Mouse (Mus musculus) c-Kit-negative CD71-positive TER-119-positive erythroid progenitor cells, embryonic 14.5 days (primary cell): ENCODE measurements around the gene Tbc1d1.

Experiments
- DNase-seq: peaks from one replicate; pipeline ENCODE4 v3.0.0-alpha.2; 2013; ENCODE audit warnings: low read depth, low spot score

The Tbc1d1 gene

GRCm38 (mm10) chr5:64155861-64156550, at the start of gene Tbc1d1:
Tbc1d1 (plus strand) TSS chr5:64156305.
- DNase-seq: no peak

- DNase-seq: no peak
Observed at GRCm38 (mm10) chr5:64107596-64108289, 48.4 kb upstream of the Tbc1d1 start.

- no peak for DNase-seq
Observed at GRCm38 (mm10) chr5:64109217-64109616, 46.9 kb upstream of the Tbc1d1 start.

GRCm38 (mm10) chr5:64112360-64112759, 43.7 kb upstream of the Tbc1d1 start:
- DNase-seq: no peak

GRCm38 (mm10) chr5:64114210-64114609, 41.9 kb upstream of the Tbc1d1 start:
- DNase-seq: no peak

- no peak for DNase-seq
Observed at GRCm38 (mm10) chr5:64117191-64117590, 38.9 kb upstream of the Tbc1d1 start.

- no peak for DNase-seq
Observed at GRCm38 (mm10) chr5:64125783-64126182, 30.3 kb upstream of the Tbc1d1 start.

GRCm38 (mm10) chr5:64131550-64131949, 24.6 kb upstream of the Tbc1d1 start:
- DNase-seq: no peak

GRCm38 (mm10) chr5:64133901-64134300, 22.2 kb upstream of the Tbc1d1 start:
- no peak for DNase-seq

GRCm38 (mm10) chr5:64136325-64136724, 19.8 kb upstream of the Tbc1d1 start:
- no peak for DNase-seq

- DNase-seq: no peak
Observed at GRCm38 (mm10) chr5:64140202-64140601, 15.9 kb upstream of the Tbc1d1 start.

GRCm38 (mm10) chr5:64144315-64144714, 11.8 kb upstream of the Tbc1d1 start:
- no peak for DNase-seq

- no peak for DNase-seq
Observed at GRCm38 (mm10) chr5:64146384-64147005, 9.6 kb upstream of the Tbc1d1 start.

- DNase-seq: peak; percentile 61
Observed at GRCm38 (mm10) chr5:64149184-64150127, 6.6 kb upstream of the Tbc1d1 start.

- no peak for DNase-seq
Observed at GRCm38 (mm10) chr5:64153319-64153718, 2.8 kb upstream of the Tbc1d1 start.

GRCm38 (mm10) chr5:64156579-64156978, 474 bp downstream of the Tbc1d1 start:
- no peak for DNase-seq

- no peak for DNase-seq
Observed at GRCm38 (mm10) chr5:64157926-64158325, 1.8 kb downstream of the Tbc1d1 start.

GRCm38 (mm10) chr5:64158501-64158900, 2.4 kb downstream of the Tbc1d1 start:
- DNase-seq: no peak

- DNase-seq: no peak
Observed at GRCm38 (mm10) chr5:64159065-64159780, 3.1 kb downstream of the Tbc1d1 start.

GRCm38 (mm10) chr5:64159781-64160704, 3.9 kb downstream of the Tbc1d1 start:
- no peak for DNase-seq
